Mouse (Mus musculus) CH12.LX (cell line): ENCODE measurements around the gene Naaladl1.

ENCODE experiments used
- BHLHE40 ChIP-seq: IDR thresholded peaks from 2 replicates; pipeline ENCODE4 v1.6.1; 2011; ENCODE audit warnings: mild to moderate bottlenecking, low read depth, low read length, improper control_type of control experiment
- CTCF ChIP-seq, 2 experiments: IDR thresholded peaks in 1 of 2; conservative IDR thresholded peaks in 1 of 2; 2 replicates each; pipeline ENCODE4 v1.5.1; 2011 to 2012; ENCODE audit warnings: low read depth in 2 of 2, low read length in 2 of 2, improper control_type of control experiment in 1 of 2, inconsistent platforms in 1 of 2, mild to moderate bottlenecking in 1 of 2, moderate library complexity in 1 of 2
- EP300 ChIP-seq: IDR thresholded peaks from 2 replicates; pipeline ENCODE4 v1.6.1; 2011; ENCODE audit warnings: low read length, improper control_type of control experiment
- JUND ChIP-seq: conservative IDR thresholded peaks from 2 replicates; pipeline ENCODE4 v1.6.1; 2011; ENCODE audit warnings: low read depth, low read length, improper control_type of control experiment
- MYC ChIP-seq: IDR thresholded peaks from 2 replicates; pipeline ENCODE4 v1.6.1; 2011; ENCODE audit warnings: low read depth, mild to moderate bottlenecking, improper control_type of control experiment, low read length
- NELFE ChIP-seq: IDR thresholded peaks from 2 replicates; pipeline ENCODE4 v1.6.1; 2011; ENCODE audit warnings: low read depth, low read length, improper control_type of control experiment
- POLR2A ChIP-seq: IDR thresholded peaks from 2 replicates; pipeline ENCODE4 v1.6.1; 2011; ENCODE audit warnings: low read depth, mild to moderate bottlenecking, improper control_type of control experiment, low read length
- UBTF ChIP-seq: IDR thresholded peaks from 2 replicates; pipeline ENCODE4 v1.6.1; 2012; ENCODE audit warnings: low read depth, mild to moderate bottlenecking, inconsistent platforms, low read length, improper control_type of control experiment, moderate library complexity
- USF1 ChIP-seq: IDR thresholded peaks from 2 replicates; pipeline ENCODE4 v1.6.1; 2014; ENCODE audit warnings: low read depth, mild to moderate bottlenecking, inconsistent platforms, low read length, improper control_type of control experiment
- ZC3H11A ChIP-seq: IDR thresholded peaks from 2 replicates; pipeline ENCODE4 v1.6.1; 2012; ENCODE audit warnings: low read depth, mild to moderate bottlenecking, inconsistent platforms, low read length, improper control_type of control experiment
- ZKSCAN1 ChIP-seq: IDR thresholded peaks from 2 replicates; pipeline ENCODE4 v1.6.1; 2012; ENCODE audit warnings: low read depth, inconsistent platforms, low read length, improper control_type of control experiment, borderline replicate concordance
- ZMIZ1 ChIP-seq: IDR thresholded peaks from 2 replicates; pipeline ENCODE4 v1.6.1; 2012; ENCODE audit warnings: low read depth, mild to moderate bottlenecking, inconsistent platforms, low read length, improper control_type of control experiment
- ZNF384 ChIP-seq: IDR thresholded peaks from 2 replicates; pipeline ENCODE4 v1.6.1; 2012; ENCODE audit warnings: low read depth, low read length, improper control_type of control experiment, inconsistent platforms

DNA sequence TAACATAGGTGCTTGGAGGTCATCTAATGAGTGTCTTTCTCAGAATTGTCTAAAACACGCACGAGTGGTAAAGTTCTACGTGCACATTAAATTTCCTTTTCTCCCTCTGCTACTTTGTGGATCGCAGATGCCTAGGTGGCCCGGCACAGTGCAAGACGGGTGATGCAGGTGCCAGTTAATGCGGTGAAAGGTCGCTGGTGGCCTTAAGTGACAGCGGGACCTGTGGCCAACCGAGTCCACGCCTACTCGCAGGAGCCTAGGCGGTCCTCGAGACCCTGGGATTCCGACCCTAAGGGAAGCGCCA lies 34.7 kb downstream of the Naaladl1 start:
- TF ChIP-seq CTCF (conservative IDR thresholded peaks at IDR 0.05 in 1 of 2, IDR thresholded peaks at IDR 0.05 in 1 of 2; ENCODE audit: low read depth in 2 of 2, low read length in 2 of 2) = no peak
- TF ChIP-seq NELFE = no peak
- TF ChIP-seq POLR2A = no peak
- TF ChIP-seq USF1 = no peak
- no peak for TF ChIP-seq JUND
- no peak for TF ChIP-seq ZMIZ1
- TF ChIP-seq UBTF = no peak
- TF ChIP-seq ZC3H11A = no peak
- no peak; the same call in 1 of the 2 replicates for TF ChIP-seq BHLHE40
- no peak for TF ChIP-seq ZNF384
- no peak for TF ChIP-seq ZKSCAN1
- no peak for TF ChIP-seq MYC
- 0 out of 2 replicates have a peak, but pooled peaks have one; percentile 19 for TF ChIP-seq EP300
